Mouse (Mus musculus) T-cell, adult 2 months (primary cell): ENCODE results near the gene Atf7ip2.

Experiments used
- DNase-seq: peaks from one replicate; pipeline ENCODE4 v3.0.0; 2022; ENCODE audit warnings: low spot score

The Atf7ip2 gene

GRCm38 (mm10) chr16:10297696-10298644 is 105.5 kb downstream of the Atf7ip2 start:
- DNase-seq = no peak

- no peak for DNase-seq
Measured at GRCm38 (mm10) chr16:10299637-10300036, 107.1 kb downstream of the Atf7ip2 start.

GRCm38 (mm10) chr16:10300231-10301186 is 108.0 kb downstream of the Atf7ip2 start:
- no peak for DNase-seq
